Mouse (Mus musculus): ENCODE measurements around the gene Ralb. TPM values are rescaled to one million over a fixed set of nuclear protein-coding genes. Genes with fewer than 3 reads are reported as not detected.
A peak's percentile ranks its signal among the peaks of the same experiment; 100 is the strongest.

Gene Ralb
- polyA plus RNA-seq, 1 experiment from 2014 or later, result 96.8 TPM

- H3K4me1 ChIP-seq (ENCODE audit: control insufficient read depth, insufficient read depth, low read length), result no peaks in the 10 kb centered on the region
- H3K27ac ChIP-seq (replicated peaks; ENCODE audit: low read depth, low read length), result no peak overlapping the region
- peaks cover 62% of the 10 kb centered on the region for H3K36me3 ChIP-seq (ENCODE audit: control insufficient read depth, insufficient read depth, low read length)
- ATAC-seq (ENCODE audit: low read depth) (no peak), DNase-seq (ENCODE audit: low spot score) (no peak)
- H3K9me3 ChIP-seq (ENCODE audit: control insufficient read depth, low read length), result no peaks in the 10 kb centered on the region
- no peak overlapping the region for H3K4me3 ChIP-seq (ENCODE audit: low read depth, low read length)
- no peak overlapping the region for H3K9ac ChIP-seq (ENCODE audit: low read depth, low read length)
- WGBS, result 57% methylated on average over 14 of the region's 14 CpGs
- H3K4me2 ChIP-seq (ENCODE audit: low read depth, low read length), result no peak overlapping the region
- no peaks in the 10 kb centered on the region for H3K27me3 ChIP-seq (replicated peaks; ENCODE audit: control insufficient read depth, insufficient read depth, low read length)
Measured at GRCm38 (mm10) chr1:119471793-119472396, 32.7 kb downstream of the Ralb start.

GRCm38 (mm10) chr1:119463386-119463785 is 41.2 kb downstream of the Ralb start:
- H3K4me1 ChIP-seq (ENCODE audit: control insufficient read depth, insufficient read depth, low read length), result no peaks in the 10 kb centered on the region
- no peak for DNase-seq (ENCODE audit: low spot score)
- no peak overlapping the region for H3K4me2 ChIP-seq (ENCODE audit: low read depth, low read length)
- WGBS, result 36% methylated on average over 2 of the region's 2 CpGs
- H3K9ac ChIP-seq (ENCODE audit: low read depth, low read length), result no peak overlapping the region
- no peak overlapping the region for H3K4me3 ChIP-seq (ENCODE audit: low read depth, low read length)
- H3K36me3 ChIP-seq (ENCODE audit: control insufficient read depth, insufficient read depth, low read length), result peaks cover 4% of the 10 kb centered on the region; the same call in 1 of the 2 replicates
- no peak overlapping the region for H3K27ac ChIP-seq (replicated peaks; ENCODE audit: low read depth, low read length)
- ATAC-seq (ENCODE audit: low read depth), result no peak
- H3K9me3 ChIP-seq (ENCODE audit: control insufficient read depth, low read length), result no peaks in the 10 kb centered on the region
- H3K27me3 ChIP-seq (replicated peaks; ENCODE audit: control insufficient read depth, insufficient read depth, low read length), result no peaks in the 10 kb centered on the region

GRCm38 (mm10) chr1:119460062-119460461 is 44.5 kb downstream of the Ralb start:
- 66% methylated on average over 2 of the region's 2 CpGs for WGBS
- Histone ChIP-seq H3K4me1 (ENCODE audit: control insufficient read depth, insufficient read depth, low read length) (peaks cover 6% of the 10 kb centered on the region), H3K9ac (ENCODE audit: low read depth, low read length) (no peak overlapping the region), H3K4me2 (ENCODE audit: low read depth, low read length) (no peak overlapping the region), H3K36me3 (ENCODE audit: control insufficient read depth, insufficient read depth, low read length) (no peaks in the 10 kb centered on the region), H3K27ac (replicated peaks; ENCODE audit: low read depth, low read length) (no peak overlapping the region), H3K4me3 (ENCODE audit: low read depth, low read length) (no peak overlapping the region), H3K9me3 (ENCODE audit: control insufficient read depth, low read length) (no peaks in the 10 kb centered on the region), H3K27me3 (replicated peaks; ENCODE audit: control insufficient read depth, insufficient read depth, low read length) (no peaks in the 10 kb centered on the region)
- DNase-seq (ENCODE audit: low spot score) (no peak), ATAC-seq (ENCODE audit: low read depth) (no peak)

GRCm38 (mm10) chr1:119457993-119458605 is 46.5 kb downstream of the Ralb start:
- H3K27me3 ChIP-seq (replicated peaks; ENCODE audit: control insufficient read depth, insufficient read depth, low read length), result no peaks in the 10 kb centered on the region
- DNase-seq (ENCODE audit: low spot score) (peak; percentile 89), ATAC-seq (ENCODE audit: low read depth) (peak; percentile 34)
- H3K4me1 ChIP-seq (ENCODE audit: control insufficient read depth, insufficient read depth, low read length), result peaks cover 6% of the 10 kb centered on the region
- no peaks in the 10 kb centered on the region for H3K9me3 ChIP-seq (ENCODE audit: control insufficient read depth, low read length)
- WGBS, result 8% methylated on average over 10 of the region's 10 CpGs
- H3K27ac ChIP-seq (replicated peaks; ENCODE audit: low read depth, low read length), result no peak overlapping the region
- H3K9ac ChIP-seq (ENCODE audit: low read depth, low read length), result no peak overlapping the region
- H3K36me3 ChIP-seq (ENCODE audit: control insufficient read depth, insufficient read depth, low read length), result no peaks in the 10 kb centered on the region
- peak overlapping the region; percentile 3; the same call in 1 of the 2 replicates for H3K4me2 ChIP-seq (ENCODE audit: low read depth, low read length)
- H3K4me3 ChIP-seq (ENCODE audit: low read depth, low read length), result no peak overlapping the region

GRCm38 (mm10) chr1:119457528-119457855 is 47.1 kb downstream of the Ralb start:
- DNase-seq (ENCODE audit: low spot score) (no peak), ATAC-seq (ENCODE audit: low read depth) (peak; percentile 16; the same call in 1 of the 2 replicates)
- Histone ChIP-seq H3K27ac (replicated peaks; ENCODE audit: low read depth, low read length) (no peak overlapping the region), H3K4me2 (ENCODE audit: low read depth, low read length) (peak overlapping the region; percentile 41), H3K27me3 (replicated peaks; ENCODE audit: control insufficient read depth, insufficient read depth, low read length) (no peaks in the 10 kb centered on the region), H3K4me1 (ENCODE audit: control insufficient read depth, insufficient read depth, low read length) (peaks cover 6% of the 10 kb centered on the region), H3K9ac (ENCODE audit: low read depth, low read length) (no peak overlapping the region; the same call in 1 of the 2 replicates), H3K36me3 (ENCODE audit: control insufficient read depth, insufficient read depth, low read length) (no peaks in the 10 kb centered on the region), H3K9me3 (ENCODE audit: control insufficient read depth, low read length) (no peaks in the 10 kb centered on the region), H3K4me3 (ENCODE audit: low read depth, low read length) (no peak overlapping the region)
- 41% methylated on average over 4 of the region's 5 CpGs for WGBS

GRCm38 (mm10) chr1:119456671-119457527 is 47.7 kb downstream of the Ralb start:
- Histone ChIP-seq H3K4me2 (ENCODE audit: low read depth, low read length) (peak overlapping the region; percentile 41), H3K36me3 (ENCODE audit: control insufficient read depth, insufficient read depth, low read length) (no peaks in the 10 kb centered on the region), H3K9me3 (ENCODE audit: control insufficient read depth, low read length) (no peaks in the 10 kb centered on the region), H3K4me1 (ENCODE audit: control insufficient read depth, insufficient read depth, low read length) (peaks cover 6% of the 10 kb centered on the region), H3K27me3 (replicated peaks; ENCODE audit: control insufficient read depth, insufficient read depth, low read length) (no peaks in the 10 kb centered on the region), H3K27ac (replicated peaks; ENCODE audit: low read depth, low read length) (no peak overlapping the region), H3K9ac (ENCODE audit: low read depth, low read length) (no peak overlapping the region; the same call in 1 of the 2 replicates), H3K4me3 (ENCODE audit: low read depth, low read length) (no peak overlapping the region)
- DNase-seq (ENCODE audit: low spot score) (peak; percentile 75), ATAC-seq (ENCODE audit: low read depth) (peak; percentile 58)
- WGBS, result 24% methylated on average over 19 of the region's 19 CpGs

- DNase-seq (ENCODE audit: low spot score), result peak; percentile 63
- 60% methylated on average over 4 of the region's 4 CpGs for WGBS
Measured at GRCm38 (mm10) chr1:119453731-119454130, 50.9 kb downstream of the Ralb start.

GRCm38 (mm10) chr1:119451417-119451816 is 53.2 kb downstream of the Ralb start:
- WGBS, result 65% methylated on average over 10 of the region's 10 CpGs

More at GRCm38 (mm10) chr1:119453731-119454130, 50.9 kb downstream of the Ralb start:
- Histone ChIP-seq H3K9ac (ENCODE audit: low read depth, low read length) (no peak overlapping the region), H3K9me3 (ENCODE audit: control insufficient read depth, low read length) (no peaks in the 10 kb centered on the region), H3K4me2 (ENCODE audit: low read depth, low read length) (no peak overlapping the region), H3K27ac (replicated peaks; ENCODE audit: low read depth, low read length) (no peak overlapping the region), H3K4me1 (ENCODE audit: control insufficient read depth, insufficient read depth, low read length) (peaks cover 6% of the 10 kb centered on the region), H3K36me3 (ENCODE audit: control insufficient read depth, insufficient read depth, low read length) (no peaks in the 10 kb centered on the region), H3K27me3 (replicated peaks; ENCODE audit: control insufficient read depth, insufficient read depth, low read length) (no peaks in the 10 kb centered on the region), H3K4me3 (ENCODE audit: low read depth, low read length) (no peak overlapping the region)
- ATAC-seq (ENCODE audit: low read depth), result no peak

More at GRCm38 (mm10) chr1:119451417-119451816, 53.2 kb downstream of the Ralb start:
- DNase-seq (ENCODE audit: low spot score) (no peak), ATAC-seq (ENCODE audit: low read depth) (no peak)
- no peak overlapping the region for H3K4me3 ChIP-seq (ENCODE audit: low read depth, low read length)
- H3K27ac ChIP-seq (replicated peaks; ENCODE audit: low read depth, low read length), result no peak overlapping the region
- H3K4me2 ChIP-seq (ENCODE audit: low read depth, low read length), result no peak overlapping the region
- no peaks in the 10 kb centered on the region for H3K36me3 ChIP-seq (ENCODE audit: control insufficient read depth, insufficient read depth, low read length)
- H3K27me3 ChIP-seq (replicated peaks; ENCODE audit: control insufficient read depth, insufficient read depth, low read length), result no peaks in the 10 kb centered on the region
- H3K4me1 ChIP-seq (ENCODE audit: control insufficient read depth, insufficient read depth, low read length), result no peaks in the 10 kb centered on the region
- H3K9me3 ChIP-seq (ENCODE audit: control insufficient read depth, low read length), result no peaks in the 10 kb centered on the region
- H3K9ac ChIP-seq (ENCODE audit: low read depth, low read length), result no peak overlapping the region

All from embryonic facial prominence, embryonic 14.5 days (tissue).